Mouse (Mus musculus) myocyte (in vitro differentiated cells): ENCODE measurements around the gene Ddah1. TPM values are rescaled to one million over a fixed set of nuclear protein-coding genes. Genes with fewer than 3 reads are reported as not detected.

Experiments
- H3K27me3 ChIP-seq: one replicate; pipeline ENCODE4 v1.6.1; 2011; ENCODE audit not compliant: control insufficient read depth, insufficient read depth, insufficient read length
- H3K36me3 ChIP-seq: one replicate; pipeline ENCODE4 v1.6.1; 2011; ENCODE audit not compliant: control insufficient read depth, insufficient read depth
- H3K4me2 ChIP-seq: one replicate; pipeline ENCODE4 v1.6.1; 2011; ENCODE audit warnings: low read depth, control low read depth
- H3K4me3 ChIP-seq: one replicate; pipeline ENCODE4 v1.5.1; 2011; ENCODE audit warnings: mild to moderate bottlenecking, control low read depth, moderate library complexity
- H3K79me2 ChIP-seq: one replicate; pipeline ENCODE4 v1.6.1; 2011; ENCODE audit not compliant: control insufficient read depth, insufficient read depth
- H3ac ChIP-seq: one replicate; pipeline ENCODE4 v1.6.1; 2011; ENCODE audit not compliant: control insufficient read depth, insufficient read length
- CEBPB ChIP-seq: IDR thresholded peaks from 2 replicates; pipeline ENCODE4 v1.6.1; 2011; ENCODE audit warnings: mild to moderate bottlenecking, moderate library complexity; ENCODE audit not compliant: poor library complexity, insufficient read depth, severe bottlenecking
- E2F4 ChIP-seq: IDR thresholded peaks from one replicate; pipeline ENCODE4 v1.6.1; 2011; ENCODE audit warnings: mild to moderate bottlenecking, control low read depth, moderate library complexity; ENCODE audit not compliant: insufficient read depth
- MAX ChIP-seq: IDR thresholded peaks from one replicate; pipeline ENCODE4 v1.6.1; 2011; ENCODE audit warnings: low read depth, mild to moderate bottlenecking, control low read depth
- MYOD1 ChIP-seq, 3 experiments: IDR thresholded peaks; one replicate each; pipeline ENCODE4 v1.6.1; 2011; ENCODE audit warnings: control low read depth in 2 of 3, low read depth in 2 of 3, mild to moderate bottlenecking in 2 of 3, moderate library complexity in 1 of 3; ENCODE audit not compliant: insufficient read length in 2 of 3, control insufficient read depth in 1 of 3
- MYOG ChIP-seq, 3 experiments: IDR thresholded peaks; one replicate each; pipeline ENCODE4 v1.6.1; 2011; ENCODE audit warnings: control low read depth in 2 of 3, low read depth in 2 of 3, mild to moderate bottlenecking in 2 of 3; ENCODE audit not compliant: insufficient read length in 2 of 3, control insufficient read depth in 1 of 3, insufficient read depth in 1 of 3
- POLR2A ChIP-seq: IDR thresholded peaks from one replicate; pipeline ENCODE4 v1.6.1; 2011; ENCODE audit warnings: low read depth, mild to moderate bottlenecking, control low read depth, moderate library complexity; ENCODE audit not compliant: insufficient read length
- POLR2AphosphoS2 ChIP-seq: IDR thresholded peaks from one replicate; pipeline ENCODE4 v1.6.1; 2011; ENCODE audit warnings: low read depth, control low read depth; ENCODE audit not compliant: insufficient read length
- REST ChIP-seq: IDR thresholded peaks from one replicate; pipeline ENCODE4 v1.6.1; 2011; ENCODE audit warnings: mild to moderate bottlenecking, control low read depth, moderate library complexity; ENCODE audit not compliant: insufficient read depth, insufficient read length
- SRF ChIP-seq: IDR thresholded peaks from one replicate; pipeline ENCODE4 v1.6.1; 2011; ENCODE audit warnings: low read depth; ENCODE audit not compliant: control insufficient read depth, insufficient read length
- TCF12 ChIP-seq: IDR thresholded peaks from one replicate; pipeline ENCODE4 v1.6.1; 2011; ENCODE audit warnings: mild to moderate bottlenecking, control low read depth; ENCODE audit not compliant: poor library complexity, insufficient read depth, severe bottlenecking
- TCF3 ChIP-seq: IDR thresholded peaks from one replicate; pipeline ENCODE4 v1.6.1; 2011; ENCODE audit warnings: low read depth, control low read depth; ENCODE audit not compliant: insufficient read length
- USF1 ChIP-seq: IDR thresholded peaks from one replicate; pipeline ENCODE4 v1.6.1; 2011; ENCODE audit warnings: low read depth, mild to moderate bottlenecking, control low read depth, moderate library complexity
- polyA plus RNA-seq: library from polyadenylated mRNA; unstranded; fragments of >200 nt; fragmentation: generic; extraction: Trizol; gene quantifications from one replicate; pipeline ENCODE4 v1.2.1, GENCODE M21; 2012; ENCODE audit warnings: missing spikeins

Gene Ddah1
- polyA plus RNA-seq, 1 experiment: 7.4 TPM

GRCm38 (mm10) chr3:145757844-145758243, 631 bp upstream of the Ddah1 start:
- H3K36me3 ChIP-seq: no peaks in the 10 kb centered on the region
- no peak for TF ChIP-seq MYOG (IDR thresholded peaks at IDR 0.05; ENCODE audit: control insufficient read depth in 1 of 3, insufficient read depth in 1 of 3, insufficient read length in 2 of 3, low read depth in 2 of 3)
- no peak for TF ChIP-seq E2F4
- no peak for TF ChIP-seq USF1
- TF ChIP-seq MAX: no peak
- no peak for TF ChIP-seq CEBPB
- TF ChIP-seq TCF3: no peak
- TF ChIP-seq POLR2AphosphoS2: no peak
- no peak for TF ChIP-seq POLR2A
- no peak for TF ChIP-seq TCF12
- no peak for TF ChIP-seq REST
- TF ChIP-seq MYOD1 (IDR thresholded peaks at IDR 0.05; ENCODE audit: control insufficient read depth in 1 of 3, insufficient read length in 2 of 3, low read depth in 2 of 3): no peak
- TF ChIP-seq SRF: no peak
- H3ac ChIP-seq: no peak overlapping the region
- H3K4me2 ChIP-seq: peak overlapping the region; percentile 92
- H3K79me2 ChIP-seq: no peaks in the 10 kb centered on the region
- no peaks in the 10 kb centered on the region for H3K27me3 ChIP-seq
- peak overlapping the region; percentile 22 for H3K4me3 ChIP-seq

DNA sequence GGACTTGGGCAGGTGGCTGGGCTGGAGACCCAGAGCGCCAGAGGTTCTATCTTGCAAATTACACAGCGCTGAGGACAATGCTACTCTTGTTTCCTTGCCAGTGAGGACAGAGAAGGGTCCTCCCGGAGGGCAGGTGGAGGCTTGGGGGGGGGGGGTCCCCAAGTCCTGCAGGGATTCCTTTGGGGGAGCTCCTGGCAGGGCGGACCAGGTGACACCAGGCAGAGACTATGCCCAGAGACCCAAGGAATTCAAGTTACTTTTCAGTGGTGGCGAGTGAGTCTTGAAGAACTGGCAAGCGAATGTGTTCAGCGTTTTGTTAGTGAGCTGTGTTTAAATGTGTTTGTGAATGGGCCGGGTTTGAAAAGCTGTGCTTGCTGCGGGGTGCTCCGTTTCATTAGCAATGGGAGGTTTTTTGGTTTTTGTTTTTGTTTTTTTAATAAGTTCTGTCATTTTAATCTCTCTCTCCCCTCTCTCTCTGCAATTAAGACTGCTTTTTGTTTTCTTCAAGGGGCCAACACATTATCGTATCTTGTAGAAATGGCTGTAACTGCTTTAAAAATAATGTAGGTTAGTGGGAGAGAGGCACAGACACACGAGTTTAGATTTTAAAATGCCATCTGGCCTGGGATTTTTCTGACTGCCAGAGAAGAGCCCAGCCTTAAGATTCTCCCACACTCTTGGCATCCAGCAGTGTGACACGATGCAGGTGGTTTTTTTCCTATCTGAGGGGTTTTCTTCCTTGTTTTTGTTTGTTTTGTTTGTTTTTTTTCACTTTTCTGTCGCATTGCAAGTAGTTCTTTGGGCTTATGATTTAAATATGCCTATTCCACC, 1.1 kb downstream of the Ddah1 start:
- TF ChIP-seq POLR2A (no peak), TCF3 (no peak), REST (no peak), USF1 (no peak)
- H3K4me3 ChIP-seq: peak overlapping the region; percentile 22
- H3K4me2 ChIP-seq: peak overlapping the region; percentile 92
- H3ac ChIP-seq: peak overlapping the region; percentile 53
- H3K36me3 ChIP-seq: no peaks in the 10 kb centered on the region
- no peaks in the 10 kb centered on the region for H3K27me3 ChIP-seq
- H3K79me2 ChIP-seq: no peaks in the 10 kb centered on the region

DNA sequence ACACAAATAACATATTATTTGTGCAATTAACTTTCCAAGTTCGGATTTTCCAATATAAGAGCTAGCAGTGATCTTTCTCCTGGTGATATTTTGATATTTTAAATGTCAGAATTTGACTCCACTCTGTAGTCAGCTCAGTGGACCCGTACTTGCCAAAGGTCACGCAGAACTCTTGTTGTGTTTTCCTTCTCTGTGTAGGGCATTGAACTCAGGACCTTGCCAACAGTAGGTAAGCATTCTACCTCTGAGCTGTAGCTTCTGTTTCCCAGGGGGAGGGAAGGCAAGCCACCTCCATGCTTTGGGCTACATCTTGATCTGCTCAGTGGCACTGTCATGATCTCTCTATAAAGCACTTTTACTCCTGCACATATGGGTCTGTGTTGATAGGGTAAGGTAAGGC, 2.1 kb downstream of the Ddah1 start:
- TF ChIP-seq TCF12 (no peak), REST (no peak), MYOD1 (IDR thresholded peaks at IDR 0.05; ENCODE audit: control insufficient read depth in 1 of 3, insufficient read length in 2 of 3, low read depth in 2 of 3) (no peak), POLR2AphosphoS2 (no peak), POLR2A (no peak), MYOG (IDR thresholded peaks at IDR 0.05; ENCODE audit: control insufficient read depth in 1 of 3, insufficient read depth in 1 of 3, insufficient read length in 2 of 3, low read depth in 2 of 3) (no peak), SRF (no peak), E2F4 (no peak), USF1 (no peak), CEBPB (no peak), TCF3 (no peak), MAX (no peak)
- no peaks in the 10 kb centered on the region for H3K27me3 ChIP-seq
- H3K4me2 ChIP-seq: no peak overlapping the region
- H3ac ChIP-seq: no peak overlapping the region
- H3K36me3 ChIP-seq: no peaks in the 10 kb centered on the region
- no peak overlapping the region for H3K4me3 ChIP-seq
- no peaks in the 10 kb centered on the region for H3K79me2 ChIP-seq

DNA sequence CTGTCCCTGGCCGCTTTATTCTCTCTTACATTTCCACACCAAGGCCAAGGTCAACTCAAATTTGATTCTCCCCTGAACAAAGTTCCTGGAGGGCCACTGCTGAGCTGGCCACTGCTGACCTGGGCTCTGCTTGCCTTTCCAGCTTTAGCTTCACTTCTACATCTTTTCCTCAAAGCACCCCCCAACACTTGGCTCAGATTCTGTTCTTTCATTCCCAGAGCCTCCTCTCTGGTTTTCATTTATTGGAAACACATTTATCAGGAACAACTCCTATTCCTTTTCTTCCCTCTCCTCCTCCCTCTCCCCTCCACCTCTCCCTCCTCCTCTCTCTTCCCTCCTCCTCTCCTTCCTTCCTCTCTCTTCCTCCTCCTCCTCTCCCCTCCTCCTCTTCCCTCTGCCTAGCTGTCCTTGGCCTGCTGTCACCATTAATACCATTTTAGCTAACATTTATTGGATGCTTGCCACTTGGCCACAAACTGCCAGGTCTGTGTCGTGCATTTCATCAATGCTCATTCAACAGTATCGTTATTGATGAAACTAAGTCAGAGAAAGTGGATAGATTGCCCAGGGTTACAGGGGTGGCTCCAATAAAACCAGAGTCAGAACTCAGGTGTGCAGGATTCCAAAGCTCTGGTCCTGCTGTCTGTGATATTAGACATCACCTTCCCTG, 3.2 kb downstream of the Ddah1 start:
- no peaks in the 10 kb centered on the region for H3K79me2 ChIP-seq
- no peak overlapping the region for H3K4me3 ChIP-seq
- no peak overlapping the region for H3K4me2 ChIP-seq
- H3K27me3 ChIP-seq: no peaks in the 10 kb centered on the region
- H3K36me3 ChIP-seq: no peaks in the 10 kb centered on the region
- H3ac ChIP-seq: no peak overlapping the region
- TF ChIP-seq E2F4 (no peak), TCF12 (no peak), CEBPB (no peak), POLR2AphosphoS2 (no peak), POLR2A (no peak), MYOG (IDR thresholded peaks at IDR 0.05; ENCODE audit: control insufficient read depth in 1 of 3, insufficient read depth in 1 of 3, insufficient read length in 2 of 3, low read depth in 2 of 3) (no peak), MYOD1 (IDR thresholded peaks at IDR 0.05; ENCODE audit: control insufficient read depth in 1 of 3, insufficient read length in 2 of 3, low read depth in 2 of 3) (no peak), REST (no peak), SRF (no peak), USF1 (no peak), MAX (no peak), TCF3 (no peak)
